Mouse (Mus musculus) right cerebral cortex, postnatal 4 days (tissue): ENCODE data around the gene Sumo2.
"Not testable (repeated sequence)": the region's sequence is repeated elsewhere in the genome, so short reads cannot be mapped to it uniquely, and the experiment has no call there.

Source experiments
- DNase-seq: peaks from one replicate; pipeline ENCODE4 v3.0.0-alpha.2; 2022

Gene Sumo2

DNA sequence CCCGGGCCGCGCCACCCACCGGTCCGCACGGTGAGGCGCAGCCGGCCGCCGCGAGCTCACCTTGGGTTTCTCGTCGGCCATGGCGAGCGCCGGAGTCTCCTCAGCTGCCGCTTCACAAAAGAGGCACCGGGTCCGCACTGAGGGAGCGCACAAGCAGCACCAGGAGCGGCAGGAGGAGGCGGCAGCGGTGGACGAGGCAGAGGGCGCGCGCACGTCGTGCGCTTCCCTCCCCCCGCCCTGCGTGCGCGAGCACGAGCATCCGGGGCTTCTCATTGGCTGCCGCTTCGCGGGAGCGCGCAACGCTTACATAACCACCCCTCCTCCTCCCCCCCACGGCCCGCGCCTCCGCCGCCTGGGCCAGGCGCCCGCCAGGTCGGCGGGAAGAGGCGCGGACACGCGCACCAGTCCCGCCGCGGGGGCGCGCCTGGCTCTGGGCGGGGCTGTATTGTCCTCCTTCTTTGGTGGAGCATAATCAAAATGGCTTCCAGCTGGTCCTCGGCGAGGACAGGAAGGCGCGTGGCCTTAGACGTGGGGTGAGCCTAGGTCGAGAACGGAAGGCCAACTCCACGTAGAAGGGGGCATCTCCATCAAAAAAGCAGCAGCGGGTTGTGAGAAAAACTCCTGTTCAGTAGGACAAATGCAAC is at the start of gene Sumo2:
Gene Sumo2, minus strand, starts transcription at position 239 of the 644 bp plus-strand sequence.
- peak; percentile 99 for DNase-seq

DNA sequence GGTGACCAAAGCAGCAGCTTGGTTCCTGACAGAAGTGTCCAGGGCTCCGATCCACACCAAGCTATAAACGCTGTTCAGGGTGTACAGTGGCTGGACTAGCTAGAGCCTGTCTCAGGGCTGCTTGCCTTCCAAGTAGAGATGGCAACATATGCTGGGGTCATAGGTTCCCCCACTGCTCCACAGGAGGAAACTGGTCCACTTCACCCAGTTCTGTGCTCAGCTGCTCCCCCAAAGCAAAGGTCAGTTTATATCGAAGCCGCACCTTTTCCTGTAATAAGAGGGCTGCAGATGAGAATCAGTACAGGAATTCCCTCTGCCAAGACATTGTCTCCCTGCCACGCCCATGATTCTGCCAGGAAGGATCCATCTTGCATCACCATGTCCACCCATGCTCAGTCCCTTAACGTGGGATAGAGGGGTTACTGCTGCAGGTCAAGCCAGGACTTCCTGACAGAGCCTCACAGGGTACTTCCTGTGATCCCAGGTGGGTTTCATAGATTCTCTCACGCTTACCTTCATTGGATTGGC is 49.6 kb upstream of the Sumo2 start:
- DNase-seq = no peak

DNA sequence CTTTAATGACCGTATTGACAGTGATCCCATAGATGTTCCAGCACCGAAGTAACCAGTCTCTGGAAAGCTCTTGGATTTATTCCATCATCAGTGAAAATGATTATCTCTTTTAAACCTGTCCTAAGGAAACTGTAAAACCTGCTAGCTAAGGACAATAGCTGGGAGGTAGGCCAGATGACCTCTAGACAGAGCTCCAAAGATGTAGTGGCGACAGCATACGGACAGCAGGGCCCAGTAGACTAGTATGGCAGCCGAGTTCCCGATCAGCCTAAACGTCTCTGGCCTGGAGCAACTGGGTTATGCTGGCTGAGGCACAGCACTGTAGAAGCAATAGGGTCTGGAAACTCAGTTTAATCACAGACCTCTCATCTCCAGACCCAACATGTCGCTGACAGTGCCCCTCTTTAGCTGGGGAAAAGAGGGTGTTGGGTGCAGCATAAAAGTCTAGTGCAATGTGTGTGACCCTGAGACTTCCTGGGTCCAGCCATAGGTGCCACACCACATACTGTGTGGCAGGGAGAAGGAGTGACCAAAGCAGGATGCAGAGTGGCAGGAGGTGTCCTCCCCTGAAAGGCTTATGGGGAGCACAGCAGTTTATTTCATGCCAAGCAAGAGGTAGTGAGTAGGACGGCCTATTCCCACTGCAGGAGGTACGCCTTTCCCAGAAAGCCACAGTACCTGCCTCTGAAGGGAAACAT is 48.4 kb upstream of the Sumo2 start:
- DNase-seq = no peak

DNA sequence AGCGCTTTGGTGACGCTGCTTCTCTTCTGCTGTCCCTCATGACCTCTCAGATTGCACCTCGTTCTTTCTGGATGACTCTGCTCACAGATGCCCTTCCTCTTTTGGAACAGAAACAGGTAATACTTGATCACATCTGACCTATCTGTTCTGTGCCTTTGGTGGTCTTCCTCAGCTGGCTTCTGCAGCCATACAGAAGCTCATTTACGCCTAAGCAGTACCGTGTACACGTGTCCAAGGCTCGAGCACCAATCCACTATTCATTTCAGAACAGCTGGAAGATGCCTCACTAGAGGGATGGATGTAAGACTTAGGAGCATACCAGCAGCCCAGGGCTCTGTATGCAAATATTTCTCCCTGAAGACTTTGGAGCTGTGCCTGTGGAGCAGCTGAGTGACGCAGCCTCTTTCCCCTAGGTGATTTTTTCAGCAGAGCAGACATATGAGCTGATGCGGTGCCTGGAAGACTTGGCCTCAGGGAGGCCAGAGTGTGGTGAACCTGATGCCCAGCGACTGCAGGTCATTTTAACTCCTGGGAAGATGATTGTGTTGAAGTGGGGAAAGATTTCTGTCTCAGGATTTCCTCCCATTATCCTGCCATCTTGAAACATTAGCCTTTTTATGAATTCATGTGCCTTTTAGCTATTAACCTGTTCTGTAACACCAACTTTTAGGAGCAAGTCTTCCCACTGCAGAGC is 47.0 kb upstream of the Sumo2 start:
- no peak for DNase-seq

DNA sequence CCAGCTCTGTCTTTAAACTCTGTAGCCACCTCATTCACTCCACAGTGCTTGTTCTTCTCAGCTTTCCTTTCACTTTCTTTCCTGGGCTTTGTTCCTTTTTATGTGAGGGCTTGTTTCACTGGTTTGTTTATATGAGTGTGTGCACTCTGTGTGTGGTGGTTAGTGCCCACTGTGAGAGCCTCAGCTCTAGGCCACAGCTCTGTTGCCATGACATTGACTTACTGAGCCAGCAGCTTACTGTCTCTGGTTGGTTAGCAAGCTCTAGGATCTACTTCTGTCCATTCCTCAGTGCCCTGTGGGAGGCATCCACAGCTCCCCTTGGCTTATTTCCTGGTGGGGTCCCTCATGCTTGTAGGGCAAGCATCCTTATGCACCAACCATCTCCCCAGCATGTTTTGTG is 43.0 kb upstream of the Sumo2 start:
- DNase-seq = no peak

DNA sequence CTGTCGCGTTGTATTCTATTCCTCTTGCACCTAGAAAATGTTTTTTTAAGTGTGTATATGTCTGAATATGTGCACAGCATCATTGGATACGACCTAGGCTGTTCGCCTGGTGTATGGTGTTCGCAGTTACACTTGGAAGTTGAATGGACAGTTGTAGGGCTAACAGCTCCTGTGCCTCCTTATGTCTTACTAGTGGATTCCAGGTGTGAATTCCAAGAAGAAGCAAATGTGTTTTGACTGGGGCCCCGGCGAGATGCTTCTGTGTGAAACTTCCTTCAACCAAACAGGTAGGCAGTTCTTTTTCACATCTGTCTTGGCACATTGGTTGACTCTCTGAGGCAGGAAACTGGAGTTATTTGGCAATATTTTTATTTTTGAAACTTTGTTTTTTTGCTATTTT is 28.9 kb upstream of the Sumo2 start:
- no peak for DNase-seq

DNA sequence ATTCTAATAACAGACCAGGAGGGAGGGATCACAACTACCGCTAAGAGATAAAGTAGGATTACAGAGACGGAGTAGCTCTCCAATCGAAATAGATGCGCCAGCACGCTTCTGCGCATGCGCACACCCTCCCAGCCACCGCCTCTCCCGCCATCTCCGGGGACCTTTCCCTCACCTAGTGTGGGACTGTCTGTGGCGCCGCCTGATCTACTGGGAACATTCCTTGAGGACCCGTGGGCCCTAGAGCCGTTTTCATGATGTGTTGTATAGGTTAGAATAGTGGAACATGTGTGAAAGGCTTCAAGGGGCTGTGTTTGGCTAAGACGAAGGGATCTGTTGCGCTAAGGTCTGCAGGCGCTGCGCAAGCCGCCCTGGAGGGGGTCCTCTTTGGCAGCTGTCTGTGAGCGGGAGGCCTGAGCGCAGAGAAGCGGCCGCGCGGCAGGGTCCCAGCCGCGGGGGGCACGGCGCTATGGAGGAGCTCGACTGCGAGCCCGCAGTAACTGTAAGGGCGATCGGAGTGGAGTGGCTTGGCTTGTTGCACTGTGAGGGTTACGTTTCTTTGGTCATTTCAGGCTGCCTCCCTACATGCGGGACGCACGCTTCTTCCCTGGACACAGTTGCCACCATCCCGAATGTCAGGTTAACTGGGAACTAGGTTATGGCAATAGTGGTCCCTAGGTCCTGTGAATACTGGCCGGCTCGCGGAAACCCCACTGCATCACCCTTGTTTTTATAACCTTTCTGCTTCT is 28.2 kb upstream of the Sumo2 start, which contains the start of gene Nup85:
Gene Nup85, plus strand, starts transcription at position 371 of the 746 bp plus-strand sequence.
- peak; percentile 99 for DNase-seq

DNA sequence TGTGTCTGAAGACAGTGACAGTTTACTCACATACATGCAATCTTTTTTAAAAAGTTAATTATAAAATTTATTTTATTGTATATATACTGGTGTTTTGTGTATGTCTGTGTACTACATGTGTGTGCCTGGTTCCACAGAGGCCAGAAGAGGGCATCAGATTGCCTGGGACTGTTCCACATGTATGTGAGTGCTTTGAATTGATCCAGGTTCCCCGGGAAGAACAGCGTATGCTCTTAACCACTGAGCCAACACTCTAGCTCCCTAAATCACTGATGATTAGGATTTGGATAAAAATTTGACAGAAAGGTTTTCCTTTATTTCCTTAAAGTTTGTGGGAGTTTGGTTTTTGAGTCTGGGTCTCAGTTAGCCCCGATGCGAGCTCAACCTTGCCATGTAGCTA is 27.3 kb upstream of the Sumo2 start:
- DNase-seq = no peak

DNA sequence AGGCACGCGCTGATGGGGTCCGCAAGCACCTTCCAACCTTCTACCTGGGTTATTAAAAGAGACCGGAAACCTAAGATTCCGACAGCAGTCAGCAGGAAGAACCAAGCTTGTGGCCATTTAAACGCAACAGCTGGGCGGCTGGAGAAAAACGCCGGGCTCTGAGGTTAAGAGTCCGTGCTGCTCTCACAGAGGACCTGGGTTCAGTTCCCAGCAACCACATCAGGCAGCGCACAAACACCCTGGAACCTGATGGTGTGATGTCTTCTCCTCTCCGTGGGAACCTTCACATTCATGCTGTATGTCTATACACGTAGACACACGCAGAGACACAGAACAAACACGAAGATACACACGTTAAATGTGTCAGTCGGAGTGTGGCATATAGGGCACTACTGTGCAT is 19.6 kb upstream of the Sumo2 start:
- no peak for DNase-seq

DNA sequence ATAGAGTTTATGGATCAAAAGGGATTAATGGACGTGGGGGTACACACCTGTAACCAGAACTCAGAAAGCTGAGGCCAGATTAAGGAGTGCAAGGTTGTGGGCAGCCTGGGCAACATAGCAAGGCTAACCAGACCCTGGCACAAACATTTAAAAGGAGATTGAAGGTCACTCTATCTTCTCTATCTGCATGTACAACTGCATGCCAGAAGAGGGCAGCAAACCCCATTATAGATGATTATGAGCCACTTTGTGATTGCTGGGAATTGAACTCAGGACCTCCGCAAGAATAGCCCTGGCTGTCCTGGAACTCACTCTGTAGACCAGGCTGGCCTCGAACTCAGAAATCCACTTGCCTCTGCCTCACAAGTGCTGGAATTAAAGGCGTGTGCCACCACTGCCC is 16.7 kb upstream of the Sumo2 start:
- DNase-seq = no peak

DNA sequence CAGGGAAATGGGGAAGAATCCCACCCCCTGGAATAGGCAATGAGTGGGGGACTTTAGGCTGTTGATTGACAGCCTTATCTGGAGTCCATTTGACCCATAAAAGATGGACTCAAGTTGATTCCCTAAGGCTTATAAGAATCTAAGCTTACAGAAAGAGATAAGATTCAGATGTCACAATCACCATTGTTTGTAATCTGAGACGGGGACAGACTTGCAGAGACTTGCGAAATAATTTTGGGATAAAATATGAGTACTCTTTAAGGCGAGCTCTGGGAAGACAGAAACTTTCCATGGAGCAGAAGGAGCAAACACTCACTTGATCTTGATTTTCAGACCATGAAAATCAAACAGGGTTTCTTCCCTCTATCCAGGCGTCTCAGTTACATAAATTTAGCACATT is 7.5 kb upstream of the Sumo2 start:
- no peak for DNase-seq

DNA sequence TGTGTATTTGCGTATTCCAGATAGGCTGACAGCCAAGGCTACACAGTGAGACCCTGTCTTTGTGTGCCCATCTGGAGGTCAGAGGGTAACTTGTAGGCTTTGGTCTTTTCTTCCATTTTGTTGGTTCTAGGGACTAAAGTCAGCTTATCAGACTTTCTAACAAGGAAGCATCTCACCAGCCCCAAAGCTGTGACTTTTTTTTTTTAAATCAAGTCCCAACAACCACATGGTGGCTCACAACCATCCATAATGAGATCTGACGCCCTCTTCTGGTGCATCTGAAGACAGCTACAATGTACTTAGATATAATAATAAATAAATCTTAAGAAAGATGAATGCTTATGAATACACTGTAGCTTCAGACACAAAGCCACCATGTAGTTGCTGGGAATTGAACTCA is 2.0 kb upstream of the Sumo2 start:
- no peak for DNase-seq

DNA sequence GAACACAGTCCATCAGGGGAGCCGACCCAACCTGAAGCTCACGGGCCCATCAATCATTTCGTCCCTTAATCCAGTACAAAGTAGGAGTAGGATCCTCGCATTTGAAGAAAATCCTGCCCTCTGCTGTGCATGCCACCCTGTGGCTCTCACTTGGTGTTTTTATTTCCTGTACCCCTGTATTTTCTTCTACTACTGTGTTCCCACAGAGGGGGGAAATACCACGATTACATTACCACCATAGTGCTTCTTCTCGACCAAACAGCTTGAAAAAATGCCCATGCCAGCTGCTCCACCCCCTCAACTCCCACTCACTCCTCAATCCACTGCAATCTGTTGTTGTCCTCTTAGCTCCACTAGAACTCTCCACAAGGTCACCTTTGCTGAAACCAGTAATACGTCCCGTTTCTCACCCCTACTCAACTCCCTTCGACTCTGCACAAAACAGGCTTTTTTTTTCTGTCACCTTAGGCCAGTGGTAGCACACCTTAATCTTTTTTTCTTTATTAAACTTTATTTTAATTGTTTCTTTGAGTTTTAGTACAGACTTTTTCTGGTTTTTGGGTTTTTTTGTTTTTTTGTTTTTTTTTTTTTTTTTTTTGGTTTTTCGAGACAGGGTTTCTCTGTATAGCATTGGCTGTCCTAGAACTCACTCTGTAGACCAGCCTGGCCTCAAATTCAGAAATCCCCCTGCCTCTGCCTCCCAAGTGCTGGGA is 936 bp upstream of the Sumo2 start:
- DNase-seq = no peak

DNA sequence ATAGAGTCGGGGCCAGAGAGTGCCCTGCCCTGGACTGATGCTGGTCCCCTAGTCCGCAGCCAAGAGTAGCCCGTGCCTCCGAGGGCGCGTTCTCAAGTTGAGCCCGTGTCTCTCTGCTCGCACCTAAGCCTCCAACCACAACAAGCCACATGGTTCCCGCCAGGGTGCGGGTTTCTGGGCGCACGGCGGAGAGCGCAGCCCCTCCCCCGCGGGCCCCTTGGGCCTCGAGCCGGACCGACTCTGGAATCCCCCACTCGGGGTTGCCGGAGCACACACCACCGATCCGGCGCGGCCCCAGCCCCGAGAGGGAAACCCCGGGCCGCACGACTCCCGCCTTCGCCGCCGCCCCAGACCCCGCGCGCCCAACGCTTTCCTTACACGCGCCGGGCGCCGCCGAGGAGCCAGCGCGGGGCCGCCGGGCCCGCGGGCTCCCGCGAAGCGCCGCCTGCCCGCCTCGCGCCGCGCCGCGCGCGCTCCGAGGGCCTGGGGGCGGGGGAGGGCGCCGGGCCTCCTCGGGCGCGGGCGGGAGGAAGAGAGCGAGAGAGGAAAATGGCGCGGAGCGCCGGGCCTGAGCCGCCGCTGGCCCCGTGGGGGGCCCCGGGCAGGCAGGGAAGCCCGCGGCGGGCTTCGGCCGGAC is 557 bp downstream of the Sumo2 start:
- DNase-seq = peak; percentile 73

DNA sequence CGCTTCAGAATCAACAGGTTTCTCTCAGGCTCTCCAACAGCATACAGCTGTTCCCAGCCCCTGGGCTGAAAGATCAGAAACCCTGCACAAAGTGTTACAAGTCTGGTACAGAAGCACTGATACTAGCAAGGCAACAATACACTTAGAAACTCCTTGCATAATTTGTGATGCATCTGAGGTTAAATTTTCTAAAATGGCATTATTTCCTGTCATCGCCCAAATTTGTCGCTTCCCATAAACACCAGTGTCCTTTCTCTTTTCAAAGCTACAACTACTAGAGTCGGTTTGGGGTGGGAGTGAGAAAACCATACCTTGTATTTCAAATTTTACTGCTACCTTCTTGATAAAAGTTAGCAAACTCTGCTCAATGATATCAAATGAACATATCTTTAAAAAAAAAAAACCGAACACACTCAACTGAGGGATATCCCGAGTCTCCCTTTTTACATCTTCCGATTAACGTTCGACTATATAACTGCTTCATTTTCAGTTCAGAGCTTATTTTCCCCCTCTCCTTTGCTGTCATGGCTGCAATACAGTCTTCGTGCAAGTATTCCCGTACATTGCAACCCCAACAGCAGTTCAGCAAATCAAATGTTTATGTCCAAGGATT is 1.2 kb downstream of the Sumo2 start:
- no peak for DNase-seq

DNA sequence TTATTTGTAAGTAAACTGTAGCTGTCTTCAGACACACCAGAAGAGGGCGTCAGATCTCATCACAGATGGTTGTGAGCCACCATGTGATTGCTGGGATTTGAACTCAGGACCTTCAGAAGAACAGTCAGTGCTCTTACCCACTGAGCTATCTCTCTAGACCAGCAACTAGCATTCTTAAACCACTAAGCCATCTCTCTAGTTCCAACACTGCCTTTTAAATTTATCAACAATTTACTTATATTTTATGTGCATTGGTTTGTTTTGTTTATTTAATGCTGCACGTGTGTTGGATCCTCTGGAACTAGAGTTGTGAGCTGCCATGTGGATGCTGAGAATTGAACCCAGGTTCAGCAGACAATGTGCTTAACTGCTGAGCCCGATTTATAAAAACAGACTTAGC is 9.6 kb downstream of the Sumo2 start:
- not testable (repeated sequence) for DNase-seq

DNA sequence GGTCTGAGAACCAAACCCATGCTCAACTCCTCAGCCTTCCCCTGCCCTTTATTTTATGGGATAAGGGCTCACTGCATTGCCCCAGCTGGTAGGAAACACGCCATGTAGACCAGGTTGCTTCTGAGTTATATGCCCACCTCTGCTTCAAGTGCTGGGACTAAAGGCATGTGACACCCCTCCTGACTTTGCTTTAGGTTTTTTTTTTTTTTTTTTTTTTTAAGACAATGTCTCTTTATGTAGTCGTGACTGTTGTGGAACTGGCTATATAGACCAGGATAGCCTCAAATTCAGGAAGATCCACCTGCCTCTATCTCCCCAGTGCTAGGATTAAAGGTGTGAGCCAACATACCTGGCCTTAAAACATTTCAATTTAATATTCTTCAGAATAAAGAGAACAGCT is 13.4 kb downstream of the Sumo2 start:
- DNase-seq = no peak

DNA sequence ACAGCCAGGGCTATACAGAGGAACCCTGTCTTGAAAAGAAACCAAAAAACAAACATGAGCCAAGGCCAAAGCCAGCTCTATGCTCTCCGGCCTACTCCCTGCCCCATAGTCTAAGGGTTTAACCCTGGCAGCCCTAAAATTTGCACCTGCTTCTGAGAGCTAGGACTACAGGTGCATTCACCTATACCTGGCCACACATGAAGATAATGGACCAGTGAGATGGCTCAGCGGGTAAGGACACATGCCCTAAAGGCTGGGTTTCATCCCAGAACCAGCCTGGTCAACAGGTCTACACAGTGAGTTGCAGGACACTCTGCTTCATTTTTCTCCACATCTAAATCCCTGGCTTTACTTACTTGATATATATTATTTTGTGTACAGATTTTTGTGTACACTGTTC is 13.8 kb downstream of the Sumo2 start:
- no peak for DNase-seq

DNA sequence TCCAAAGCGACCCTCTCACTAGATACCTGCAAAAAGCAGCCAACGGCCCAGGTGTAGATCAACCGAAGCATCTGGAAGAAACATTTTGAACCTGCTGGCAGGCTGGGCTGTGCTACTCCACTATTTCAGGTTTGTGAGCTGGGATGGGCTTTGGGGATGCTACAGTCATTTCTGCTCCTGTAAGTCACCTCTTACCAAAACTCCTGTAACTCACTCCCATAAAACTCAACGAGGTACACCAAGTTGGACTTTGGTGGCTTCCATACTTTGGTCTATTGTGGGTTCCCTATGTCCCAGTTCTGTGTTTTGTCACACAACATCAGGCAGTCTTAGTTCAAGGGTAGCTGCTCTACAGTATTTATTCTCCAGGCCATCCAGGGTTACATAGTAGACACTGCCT is 15.0 kb downstream of the Sumo2 start:
- DNase-seq = no peak

DNA sequence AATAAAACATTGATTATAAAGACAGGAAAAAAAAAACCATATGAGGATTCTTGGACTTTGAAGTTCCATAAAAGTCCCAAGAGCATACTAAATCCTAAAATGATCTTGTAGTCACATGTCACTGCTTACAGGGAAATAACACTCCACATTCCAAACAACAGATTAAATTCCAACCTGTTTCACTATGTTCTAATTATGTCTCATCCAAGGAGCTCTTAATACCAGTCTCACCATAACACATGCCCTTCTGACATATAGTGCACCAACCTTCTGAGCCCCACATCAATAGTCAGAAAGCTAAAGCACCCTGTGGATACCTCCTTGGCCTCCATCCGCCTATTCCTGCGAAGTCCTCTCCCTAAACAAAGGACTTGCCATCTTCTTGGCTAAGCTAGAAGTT is 15.9 kb downstream of the Sumo2 start:
- no peak for DNase-seq

DNA sequence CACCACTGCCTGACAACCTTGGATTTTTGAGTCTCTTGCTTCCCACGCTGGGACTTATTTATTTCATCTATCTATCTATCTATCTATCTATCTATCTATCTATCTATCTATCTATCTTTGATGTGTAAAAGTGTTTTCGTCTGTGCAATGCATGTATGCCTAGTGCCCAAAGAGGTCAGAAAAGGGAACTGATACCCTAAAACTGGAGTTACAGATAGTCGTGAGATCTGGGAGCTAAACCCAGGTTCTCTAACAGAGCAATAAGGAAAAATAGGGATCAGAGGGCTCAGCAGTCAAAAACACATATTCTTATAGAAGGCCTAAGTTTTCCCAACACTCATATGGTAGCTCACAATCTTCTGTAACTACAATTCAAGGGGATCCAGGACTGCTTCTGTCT is 16.5 kb downstream of the Sumo2 start:
- no peak for DNase-seq

DNA sequence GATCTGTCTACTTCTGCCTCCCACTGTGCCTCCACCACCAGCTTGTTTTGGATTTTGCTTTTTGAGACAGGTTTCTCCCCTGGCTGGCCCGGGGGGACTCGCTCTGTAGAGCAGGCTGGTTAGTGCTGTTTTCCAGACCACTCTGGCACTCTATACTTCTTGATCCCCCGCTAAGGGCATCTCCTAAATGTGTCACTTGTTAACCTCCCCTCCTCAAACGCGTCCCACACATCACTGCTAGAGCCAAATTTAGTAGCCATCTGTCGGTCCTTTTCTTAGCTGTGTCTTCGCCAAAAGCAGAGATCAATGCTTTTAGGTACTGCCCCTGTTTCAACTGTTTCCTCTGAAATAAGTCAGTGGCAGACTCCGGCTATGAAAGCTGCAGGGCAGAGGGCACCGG is 17.4 kb downstream of the Sumo2 start:
- no peak for DNase-seq
